Mouse (Mus musculus) liver, embryonic 14.5 days (tissue): ENCODE measurements around the gene Lrig1. TPM values are rescaled to one million over a fixed set of nuclear protein-coding genes. Genes with fewer than 3 reads are reported as not detected.

Experiments
- ATAC-seq: fragments of 200-750 bp; cut with Nextera tagmentation; 2 replicates; pipeline ENCODE4 v1.8.0; 2017; ENCODE audit warnings: moderate number of reproducible peaks, mild to moderate bottlenecking, moderate library complexity; ENCODE audit not compliant: insufficient read depth
- DNase-seq, 3 experiments: peaks; one replicate each; pipeline ENCODE4 v3.0.0-alpha.2; 2012 to 2013; ENCODE audit warnings: low read depth in 3 of 3, low spot score in 3 of 3
- H3K27ac ChIP-seq: fragments of 300-500 bp; sonication (generic); 2 replicates; pipeline ENCODE4 v1.5.1; 2014; ENCODE audit warnings: moderate library complexity, mild to moderate bottlenecking, control low read depth, inconsistent platforms
- H3K27me3 ChIP-seq: fragments of 300-500 bp; sonication (generic); 2 replicates; pipeline ENCODE4 v1.6.1; 2014; ENCODE audit warnings: mild to moderate bottlenecking, low read length, moderate library complexity; ENCODE audit not compliant: control insufficient read depth, insufficient read depth
- H3K36me3 ChIP-seq: fragments of 300-500 bp; sonication (generic); replicated peaks from 2 replicates; pipeline ENCODE4 v1.6.1; 2014; ENCODE audit warnings: low read depth; ENCODE audit not compliant: control insufficient read depth, insufficient read depth
- H3K4me1 ChIP-seq, 2 experiments: fragments of 200-500 bp in 1 of 2; fragments of 300-500 bp in 1 of 2; sonication (generic) in 1 of 2; replicated peaks; 2 replicates each; pipeline ENCODE4 v1.6.1; 2012 to 2014; ENCODE audit warnings: antibody characterized with exemption in 1 of 2, inconsistent platforms in 1 of 2, low read length in 1 of 2; ENCODE audit not compliant: control insufficient read depth in 2 of 2, insufficient read depth in 2 of 2
- H3K4me2 ChIP-seq: fragments of 300-500 bp; sonication (generic); 2 replicates; pipeline ENCODE4 v1.6.1; 2014; ENCODE audit warnings: low read depth, mild to moderate bottlenecking, control low read depth, moderate library complexity
- H3K4me3 ChIP-seq, 2 experiments: fragments of 200-500 bp in 1 of 2; fragments of 300-500 bp in 1 of 2; sonication (generic) in 1 of 2; 2 replicates each; pipeline ENCODE4 v1.5.1; 2012 to 2014; ENCODE audit warnings: low read depth in 2 of 2, low read length in 2 of 2, mild to moderate bottlenecking in 2 of 2, control low read depth in 1 of 2, inconsistent platforms in 1 of 2, moderate library complexity in 1 of 2; ENCODE audit not compliant: insufficient read depth in 1 of 2
- H3K9ac ChIP-seq: fragments of 300-500 bp; sonication (generic); replicated peaks from 2 replicates; pipeline ENCODE4 v1.6.1; 2014; ENCODE audit warnings: mild to moderate bottlenecking, control low read depth, moderate library complexity
- H3K9me3 ChIP-seq: fragments of 300-500 bp; sonication (generic); 2 replicates; pipeline ENCODE4 v1.6.1; 2016; ENCODE audit warnings: low read length, mixed read lengths; ENCODE audit not compliant: control insufficient read depth
- CTCF ChIP-seq: IDR thresholded peaks from 2 replicates; pipeline ENCODE4 v1.5.1; 2016; ENCODE audit warnings: antibody characterized with exemption, low read depth, control low read depth
- EP300 ChIP-seq: IDR thresholded peaks from 2 replicates; pipeline ENCODE4 v1.6.1; 2016; ENCODE audit warnings: antibody characterized with exemption, low read depth
- WGBS: fragments of 180-500 bp; shearing (Covaris S2); extraction: QIAGEN DNeasy Blood & Tissue Kit; methylation state at CpG from one replicate; pipeline ENCODE4 v1.1.7; 2014; ENCODE audit not compliant: insufficient replicate concordance; 5-methylcytosine and 5-hydroxymethylcytosine counted together
- polyA plus RNA-seq, 2 experiments: library from polyadenylated mRNA; depleted of rRNA in 1 of 2; stranded (reverse) in 1 of 2; unstranded in 1 of 2; fragments of >200 nt; fragmentation: Nextera tagmentation in 1 of 2; extraction: Ambion mirVana in 1 of 2; gene quantifications; 2 replicates each; pipeline versions ENCODE4 v1.2.1 to v1.2.3; 2012 to 2014

Lrig1 gene
- polyA plus RNA-seq, 2 experiments: 2.7 to 2.8 TPM

GRCm38 (mm10) chr6:94658136-94658480 lies 41.9 kb downstream of the Lrig1 start:
- Histone ChIP-seq H3K9ac (no peak overlapping the region), H3K27ac (no peak overlapping the region), H3K4me1 (no peaks in the 10 kb centered on the region), H3K4me3 (no peak overlapping the region), H3K36me3 (no peaks in the 10 kb centered on the region), H3K4me2 (no peak overlapping the region), H3K9me3 (no peaks in the 10 kb centered on the region), H3K27me3 (no peaks in the 10 kb centered on the region)
- 47% methylated on average over 6 of the region's 6 CpGs for WGBS
- ATAC-seq (no peak), DNase-seq (no peak)
- no peak for TF ChIP-seq EP300

GRCm38 (mm10) chr6:94657204-94658135 lies 42.5 kb downstream of the Lrig1 start:
- no peaks in the 10 kb centered on the region for H3K27me3 ChIP-seq
- 67% methylated on average over 12 of the region's 12 CpGs for WGBS
- H3K4me3 ChIP-seq: no peak overlapping the region
- H3K9me3 ChIP-seq: no peaks in the 10 kb centered on the region
- H3K9ac ChIP-seq: no peak overlapping the region
- no peak overlapping the region for H3K27ac ChIP-seq
- H3K36me3 ChIP-seq: no peaks in the 10 kb centered on the region
- TF ChIP-seq EP300 (no peak), CTCF (no peak)
- H3K4me1 ChIP-seq: no peaks in the 10 kb centered on the region
- ATAC-seq: no peak
- no peak overlapping the region for H3K4me2 ChIP-seq
- DNase-seq: no peak

GRCm38 (mm10) chr6:94655818-94656478 lies 44.0 kb downstream of the Lrig1 start:
- ATAC-seq (no peak), DNase-seq (no peak)
- Histone ChIP-seq H3K4me2 (no peak overlapping the region), H3K27ac (no peak overlapping the region), H3K9me3 (no peaks in the 10 kb centered on the region), H3K4me3 (no peak overlapping the region), H3K27me3 (no peaks in the 10 kb centered on the region), H3K36me3 (no peaks in the 10 kb centered on the region), H3K4me1 (no peaks in the 10 kb centered on the region), H3K9ac (no peak overlapping the region)
- WGBS: 15% methylated on average over 5 of the region's 5 CpGs
- no peak for TF ChIP-seq EP300
- TF ChIP-seq CTCF: no peak

DNA sequence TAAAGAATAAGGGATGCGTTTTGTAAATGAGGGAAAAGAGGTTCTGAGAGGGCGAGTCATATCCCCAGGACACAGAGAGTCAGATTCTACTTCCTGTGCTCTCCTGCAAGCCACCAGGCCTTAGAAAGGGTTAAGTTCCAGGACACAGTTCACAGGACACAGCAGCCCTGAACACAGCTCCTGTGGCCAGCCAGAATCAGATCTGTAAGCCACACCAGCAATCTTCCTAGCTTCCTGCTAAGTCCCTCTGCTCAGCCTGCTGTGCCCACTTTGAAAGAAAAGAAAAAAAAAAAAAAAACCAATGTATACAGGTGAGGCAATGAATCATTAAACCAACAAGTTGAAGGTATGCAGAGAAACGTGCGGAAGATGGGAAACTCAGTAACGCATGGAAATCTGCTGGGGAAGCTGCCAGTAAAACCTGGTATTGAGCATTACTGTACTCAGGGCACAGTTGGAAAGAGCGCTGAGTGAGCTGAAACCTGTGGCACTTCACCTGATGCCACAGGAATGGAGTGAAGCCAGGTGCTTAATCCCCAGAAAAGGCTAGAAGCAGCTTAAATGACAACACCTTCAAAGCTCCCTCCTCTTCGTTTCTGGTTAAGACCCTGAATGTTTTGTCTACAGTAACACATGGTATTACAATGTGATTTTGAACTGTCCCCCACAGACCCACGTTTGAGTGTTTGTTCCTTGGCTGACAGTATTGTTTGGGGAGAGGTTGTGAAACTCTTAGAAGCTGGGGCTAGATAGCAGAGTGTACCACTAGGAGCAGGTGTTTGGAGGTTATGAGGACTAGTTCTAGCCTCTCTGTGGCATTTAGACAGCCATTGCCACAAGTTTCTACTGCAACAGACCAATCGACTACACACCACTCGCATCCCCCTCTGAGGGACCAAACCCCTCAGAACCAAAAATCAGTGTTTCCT lies 46.3 kb downstream of the Lrig1 start:
- WGBS: 53% methylated on average over 10 of the region's 10 CpGs
- no peak overlapping the region for H3K27ac ChIP-seq
- no peak overlapping the region for H3K4me2 ChIP-seq
- H3K9ac ChIP-seq: no peak overlapping the region
- H3K4me1 ChIP-seq: peaks cover 0 to 2% of the 10 kb centered on the region in 2 experiments; a peak in 1 of 4 replicates
- no peaks in the 10 kb centered on the region for H3K27me3 ChIP-seq
- TF ChIP-seq CTCF (no peak), EP300 (no peak)
- no peaks in the 10 kb centered on the region for H3K36me3 ChIP-seq
- ATAC-seq (no peak), DNase-seq (no peak)
- no peak overlapping the region for H3K4me3 ChIP-seq
- H3K9me3 ChIP-seq: no peaks in the 10 kb centered on the region
